Mouse (Mus musculus): ENCODE data around the gene Sh3bgrl2.

DNA sequence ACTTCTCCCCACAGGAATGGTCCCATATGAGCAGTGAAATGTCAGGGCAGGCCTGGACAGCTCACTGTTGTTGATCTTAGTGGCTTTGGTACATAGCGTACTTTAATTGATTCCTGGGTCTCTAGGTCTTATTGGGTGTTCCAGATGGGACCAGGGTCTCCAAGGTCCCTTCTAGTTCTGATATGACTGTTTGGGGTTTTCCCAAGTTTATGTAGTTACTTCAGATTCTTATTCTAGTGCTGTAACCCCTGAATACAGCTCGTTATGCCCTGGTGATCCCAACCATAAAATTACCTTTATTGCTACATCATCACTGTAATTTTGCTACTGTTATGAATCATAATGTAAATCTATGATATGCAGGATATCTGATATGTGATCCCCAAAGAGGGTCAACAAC, 98.1 kb downstream of the Sh3bgrl2 start:
- no peak for TF ChIP-seq CTCF (IDR thresholded peaks at IDR 0.05; ENCODE audit: low read depth)
- TF ChIP-seq EP300 (IDR thresholded peaks at IDR 0.05; ENCODE audit: low read depth), result no peak
